Mouse (Mus musculus): ENCODE measurements around the gene Cstl1.

- TF ChIP-seq CTCF (IDR thresholded peaks at IDR 0.05; ENCODE audit: extremely low read depth, insufficient read depth, insufficient read length, insufficient replicate concordance), result no peak
- no peak for TF ChIP-seq POLR2A (IDR thresholded peaks at IDR 0.05; ENCODE audit: low read depth, low read length)
Observed at GRCm38 (mm10) chr2:148789142-148789541, 39.0 kb downstream of the Cstl1 start, which contains the start of gene Cst12.

Measured in spleen, adult 2 months (tissue).